Mouse (Mus musculus) kidney, adult 2 months (tissue): ENCODE measurements around the gene Celf6.

Experiments used
- CTCF ChIP-seq: fragments of 200-500 bp; conservative IDR thresholded peaks from 2 replicates; pipeline ENCODE4 v1.5.1; 2011; ENCODE audit warnings: low read depth, mild to moderate bottlenecking, control low read depth, low read length, moderate library complexity, mixed read lengths; ENCODE audit not compliant: insufficient read depth, insufficient read length
- POLR2A ChIP-seq: fragments of 200-500 bp; IDR thresholded peaks from one replicate; pipeline ENCODE4 v1.6.1; 2011; ENCODE audit warnings: low read depth, low read length, control low read depth

DNA sequence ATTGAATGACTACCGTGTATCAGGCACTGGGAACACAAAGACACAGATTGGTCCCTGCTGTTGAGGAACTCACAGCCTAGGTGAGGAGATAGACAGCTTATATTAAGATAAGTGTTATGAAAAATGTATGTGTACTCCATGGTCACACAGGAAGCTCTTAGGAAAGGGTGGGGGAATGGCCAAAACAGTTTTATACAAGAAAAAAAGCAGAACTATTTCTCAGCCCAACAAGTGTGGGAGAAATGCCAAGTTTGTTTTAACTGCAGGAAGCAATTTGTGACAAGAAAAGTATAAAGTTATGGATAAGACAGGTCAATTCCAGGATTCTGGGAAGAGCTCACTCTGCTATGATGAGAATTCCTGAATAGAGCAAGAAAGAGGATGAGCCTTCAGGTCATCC lies 29.8 kb upstream of the Celf6 start:
- no peak for TF ChIP-seq CTCF
- no peak for TF ChIP-seq POLR2A
